Mouse (Mus musculus) bone marrow macrophage, adult 2 months (primary cell): ENCODE data around the gene Srp54a. TPM values are rescaled to one million over a fixed set of nuclear protein-coding genes. Genes with fewer than 3 reads are reported as not detected.
"Not testable (repeated sequence)": the region's sequence is repeated elsewhere in the genome, so short reads cannot be mapped to it uniquely, and the experiment has no call there.

ENCODE experiments used
- H3K27ac ChIP-seq: 2 replicates; pipeline ENCODE4 v1.5.1; 2012; ENCODE audit warnings: low read depth, low read length; ENCODE audit not compliant: insufficient read depth
- H3K4me1 ChIP-seq: 2 replicates; pipeline ENCODE4 v1.6.1; 2012; ENCODE audit warnings: low read length; ENCODE audit not compliant: control insufficient read depth, insufficient read depth
- H3K4me3 ChIP-seq: 2 replicates; pipeline ENCODE4 v1.5.1; 2012; ENCODE audit warnings: mild to moderate bottlenecking, low read length, moderate library complexity; ENCODE audit not compliant: insufficient read depth
- CTCF ChIP-seq: IDR thresholded peaks from 2 replicates; pipeline ENCODE4 v1.5.1; 2012; ENCODE audit warnings: low read depth, mild to moderate bottlenecking, low read length, moderate library complexity
- POLR2A ChIP-seq: IDR thresholded peaks from 2 replicates; pipeline ENCODE4 v1.6.1; 2012; ENCODE audit warnings: mild to moderate bottlenecking, low read depth, low read length, borderline replicate concordance
- polyA plus RNA-seq: library from polyadenylated mRNA; stranded (reverse); fragments of >200 nt; gene quantifications from 2 replicates; pipeline ENCODE4 v1.2.4, GENCODE M21; 2012; ENCODE audit not compliant: missing spikeins, insufficient read depth, insufficient read length

Srp54a gene
- polyA plus RNA-seq = 72.5 and 74.7 TPM in 2 replicates

- not testable (repeated sequence) for H3K4me1 ChIP-seq
- Histone ChIP-seq H3K27ac (peak within 1 kb of the TSS; percentile 86), H3K4me3 (peak within 1 kb of the TSS; percentile 95)
Measured at GRCm38 (mm10) chr12:55079726-55080600, at the start of gene Srp54a, which contains the start of gene 2700097O09Rik. Gene Srp54a (plus strand): TSS chr12:55080262. Gene 2700097O09Rik (minus strand): TSS chr12:55080110.

- no peak for TF ChIP-seq POLR2A
- no peak for TF ChIP-seq CTCF
- Histone ChIP-seq H3K27ac (no peak overlapping the region), H3K4me3 (no peak overlapping the region), H3K4me1 (no peaks in the 10 kb centered on the region)
Measured at GRCm38 (mm10) chr12:55041011-55041410, 39.1 kb upstream of the Srp54a start.

- TF ChIP-seq CTCF (no peak), POLR2A (no peak)
- H3K4me1 ChIP-seq = no peaks in the 10 kb centered on the region
- no peak overlapping the region for H3K4me3 ChIP-seq
- no peak overlapping the region for H3K27ac ChIP-seq
Measured at GRCm38 (mm10) chr12:55049731-55050353, 30.2 kb upstream of the Srp54a start.

GRCm38 (mm10) chr12:55051210-55052173 lies 28.6 kb upstream of the Srp54a start:
- Histone ChIP-seq H3K27ac (no peak overlapping the region), H3K4me3 (no peak overlapping the region), H3K4me1 (no peaks in the 10 kb centered on the region)

GRCm38 (mm10) chr12:55053267-55053666 lies 26.8 kb upstream of the Srp54a start:
- Histone ChIP-seq H3K27ac (no peak overlapping the region), H3K4me3 (no peak overlapping the region), H3K4me1 (no peaks in the 10 kb centered on the region)
- no peak for TF ChIP-seq POLR2A
- no peak for TF ChIP-seq CTCF

More at GRCm38 (mm10) chr12:55051210-55052173, 28.6 kb upstream of the Srp54a start:
- TF ChIP-seq POLR2A (no peak), CTCF (no peak)

- H3K4me3 ChIP-seq = no peak overlapping the region
- no peaks in the 10 kb centered on the region for H3K4me1 ChIP-seq
- no peak overlapping the region for H3K27ac ChIP-seq
- no peak for TF ChIP-seq CTCF
- no peak for TF ChIP-seq POLR2A
Measured at GRCm38 (mm10) chr12:55054551-55055241, 25.4 kb upstream of the Srp54a start.

GRCm38 (mm10) chr12:55056703-55057102 lies 23.4 kb upstream of the Srp54a start:
- Histone ChIP-seq H3K4me1 (no peaks in the 10 kb centered on the region), H3K4me3 (no peak overlapping the region), H3K27ac (no peak overlapping the region)
- TF ChIP-seq CTCF (no peak), POLR2A (no peak)

- H3K27ac ChIP-seq = no peak overlapping the region
Measured at GRCm38 (mm10) chr12:55058865-55059615, 21.0 kb upstream of the Srp54a start.

More at GRCm38 (mm10) chr12:55058865-55059615, 21.0 kb upstream of the Srp54a start:
- no peak for TF ChIP-seq POLR2A
- TF ChIP-seq CTCF = no peak
- Histone ChIP-seq H3K4me3 (no peak overlapping the region), H3K4me1 (no peaks in the 10 kb centered on the region)
